Mouse (Mus musculus) liver, postnatal 0 days (tissue): ENCODE measurements around the gene Sap30bp.

Experiments
- CTCF ChIP-seq: sonication (generic); IDR thresholded peaks from 2 replicates; pipeline ENCODE4 v1.5.1; 2016; ENCODE audit warnings: antibody characterized with exemption, low read depth
- EP300 ChIP-seq: IDR thresholded peaks from 2 replicates; pipeline ENCODE4 v1.6.1; 2016; ENCODE audit warnings: antibody characterized with exemption, low read depth, mild to moderate bottlenecking

DNA sequence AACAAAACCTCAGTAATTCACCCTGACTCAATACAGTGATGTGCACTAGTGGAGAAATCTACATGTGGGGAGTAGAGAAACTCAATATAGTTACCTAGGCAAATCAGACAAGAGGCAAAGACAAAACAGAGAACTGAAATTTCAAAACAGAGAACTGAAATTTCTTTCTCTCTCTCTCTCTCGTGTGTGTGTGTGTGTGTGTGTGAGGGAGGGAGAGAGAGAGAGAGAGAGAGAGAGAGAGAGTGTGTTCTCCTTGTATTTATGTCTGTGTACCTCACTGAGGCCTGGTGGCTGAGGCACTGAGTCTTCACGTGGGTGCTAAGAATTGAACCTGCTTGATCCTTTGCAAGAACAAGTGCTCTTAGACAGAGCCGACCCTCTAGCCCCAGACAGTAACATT, 3.3 kb upstream of the Sap30bp start:
- TF ChIP-seq CTCF (no peak), EP300 (no peak)
